ENCODE assay signal across 14 mouse cellular contexts in genomic region chr15:92580742-92581383, GRCm38 (mm10).
DNase-seq lines count a peak whose midpoint lies in the region; ATAC-seq lines count a peak whose summit lies in the region.
"Had no signal": no experiment of that assay in that cellular context is flagged by ENCODE, and none has a peak within 500 bp of the region (broad histone marks: within the 10 kb centered on the region; RNA-seq: fewer than 3 reads in every experiment).

No protein-coding gene starts in this region.

- peak; percentile 15 to 61 for DNase-seq in left cerebral cortex, postnatal 14 days (ENCODE audit: low spot score in 2 of 2)
- DNase-seq in left cerebral cortex, postnatal 4 days: no peak
- DNase-seq in midbrain, embryonic 10.5 days (ENCODE audit: low spot score): peak; percentile 29
- peak; percentile 65 for DNase-seq in retina, embryonic 14.5 days (ENCODE audit: low spot score)
- DNase-seq in thymus, postnatal 36 days: no peak
- DNase-seq in kidney, adult 11 months: no peak
- DNase-seq: adrenal gland, postnatal 14 days; heart, adult 18-20 months; heart, postnatal 14 days; kidney, adult 9 months; thymus, postnatal 4 days had no signal

- H3K9ac ChIP-seq in forebrain, embryonic 16.5 days (replicated peaks; ENCODE audit: low read depth, low read length): no peak overlapping the region
- H3K9ac ChIP-seq: liver, embryonic 12.5 days had no signal

- H3K36me3 ChIP-seq in forebrain, embryonic 16.5 days (ENCODE audit: control insufficient read depth, insufficient read depth): no peaks in the 10 kb centered on the region
- H3K36me3 ChIP-seq in midbrain, embryonic 10.5 days: no peaks in the 10 kb centered on the region
- H3K36me3 ChIP-seq: liver, embryonic 12.5 days had no signal

- no peak overlapping the region for H3K27ac ChIP-seq in forebrain, embryonic 16.5 days (ENCODE audit: low read length)
- H3K27ac ChIP-seq in midbrain, embryonic 10.5 days (replicated peaks): no peak overlapping the region
- H3K27ac ChIP-seq: liver, embryonic 12.5 days had no signal

- 16% methylated on average over 9 of the region's 9 CpGs for WGBS in forebrain, embryonic 16.5 days
- WGBS in midbrain, embryonic 10.5 days: 61% methylated on average over 9 of the region's 9 CpGs

- intact Hi-C loops in left cerebral cortex, postnatal 14 days (cut with DNase I): no loop called here
- intact Hi-C loops in left cerebral cortex, postnatal 4 days (cut with DNase I): no loop called here

- H3K27me3 ChIP-seq in forebrain, embryonic 16.5 days (replicated peaks; ENCODE audit: control insufficient read depth, insufficient read depth, low read length): no peaks in the 10 kb centered on the region
- peaks cover 25% of the 10 kb centered on the region; the same call in 1 of the 2 replicates for H3K27me3 ChIP-seq in midbrain, embryonic 10.5 days (ENCODE audit: low read depth, poor library complexity, severe bottlenecking)
- H3K27me3 ChIP-seq: CH12.LX; liver, embryonic 12.5 days had no signal

- H3K4me2 ChIP-seq in forebrain, embryonic 16.5 days (ENCODE audit: low read length): no peak overlapping the region
- H3K4me2 ChIP-seq: liver, embryonic 12.5 days had no signal

- no peak overlapping the region for H3K4me3 ChIP-seq in forebrain, embryonic 16.5 days (replicated peaks; ENCODE audit: low read length)
- H3K4me3 ChIP-seq in midbrain, embryonic 10.5 days: no peak overlapping the region
- H3K4me3 ChIP-seq: liver, embryonic 12.5 days had no signal

- peaks cover 19% of the 10 kb centered on the region for H3K4me1 ChIP-seq in forebrain, embryonic 16.5 days (replicated peaks; ENCODE audit: control insufficient read depth, insufficient read depth, low read length)
- peaks cover 36% of the 10 kb centered on the region for H3K4me1 ChIP-seq in midbrain, embryonic 10.5 days
- H3K4me1 ChIP-seq: liver, embryonic 12.5 days had no signal

- H3K9me3 ChIP-seq in forebrain, embryonic 16.5 days (ENCODE audit: control insufficient read depth, low read length): no peaks in the 10 kb centered on the region
- H3K9me3 ChIP-seq in midbrain, embryonic 10.5 days (replicated peaks): no peaks in the 10 kb centered on the region
- H3K9me3 ChIP-seq: liver, embryonic 12.5 days had no signal

- ATAC-seq in forebrain, embryonic 16.5 days: peak; percentile 72
- ATAC-seq: liver, embryonic 12.5 days had no signal

Comparison
In these comparisons a context has a peak if more than half of its experiments do, and no peak if none do; other contexts are left out.
1. DNase-seq: peak in left cerebral cortex, postnatal 14 days (2 of 2), midbrain, embryonic 10.5 days (single experiment) and retina, embryonic 14.5 days (single experiment); none in left cerebral cortex, postnatal 4 days (single experiment), thymus, postnatal 36 days (0 of 2) and kidney, adult 11 months (single experiment).